Mouse (Mus musculus) 416B (cell line): ENCODE data around the gene Cdk2.

Experiments used
- DNase-seq: peaks from one replicate; pipeline ENCODE4 v3.0.0; 2011; ENCODE audit warnings: low read depth

Gene Cdk2

GRCm38 (mm10) chr10:128702328-128703007 lies 2.4 kb downstream of the Cdk2 start:
- DNase-seq, result no peak

GRCm38 (mm10) chr10:128700712-128701111 lies 4.1 kb downstream of the Cdk2 start:
- no peak for DNase-seq

- no peak for DNase-seq
Observed at GRCm38 (mm10) chr10:128699611-128700010, 5.2 kb downstream of the Cdk2 start.

DNA sequence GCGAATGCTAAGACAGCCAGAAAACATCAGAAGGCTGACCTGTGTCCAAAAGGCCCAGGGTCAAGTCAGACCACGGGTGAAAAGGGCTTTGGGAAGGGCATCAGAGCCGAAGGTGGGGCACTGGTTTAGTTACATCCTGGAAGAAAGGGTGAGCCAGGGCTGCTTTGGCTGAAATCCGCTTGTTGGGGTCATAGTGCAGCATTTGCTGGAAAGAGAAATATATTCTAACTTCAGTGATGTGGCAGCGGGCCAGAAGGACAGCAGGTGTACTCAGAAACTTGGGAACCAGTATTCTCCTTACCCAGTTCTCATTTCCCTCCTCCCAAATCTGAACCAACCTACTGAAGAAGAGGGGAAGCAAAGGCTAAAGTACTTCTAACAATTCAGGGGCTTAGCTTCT lies 5.8 kb downstream of the Cdk2 start:
- no peak for DNase-seq

GRCm38 (mm10) chr10:128697072-128697725 lies 7.6 kb downstream of the Cdk2 start:
- no peak for DNase-seq

GRCm38 (mm10) chr10:128695992-128696807 lies 8.6 kb downstream of the Cdk2 start, which contains the start of gene Rab5b:
Rab5b (minus strand) TSS chr10:128696264.
- peak; percentile 100 for DNase-seq

GRCm38 (mm10) chr10:128695411-128695991 lies 9.3 kb downstream of the Cdk2 start:
- peak; percentile 42 for DNase-seq

DNA sequence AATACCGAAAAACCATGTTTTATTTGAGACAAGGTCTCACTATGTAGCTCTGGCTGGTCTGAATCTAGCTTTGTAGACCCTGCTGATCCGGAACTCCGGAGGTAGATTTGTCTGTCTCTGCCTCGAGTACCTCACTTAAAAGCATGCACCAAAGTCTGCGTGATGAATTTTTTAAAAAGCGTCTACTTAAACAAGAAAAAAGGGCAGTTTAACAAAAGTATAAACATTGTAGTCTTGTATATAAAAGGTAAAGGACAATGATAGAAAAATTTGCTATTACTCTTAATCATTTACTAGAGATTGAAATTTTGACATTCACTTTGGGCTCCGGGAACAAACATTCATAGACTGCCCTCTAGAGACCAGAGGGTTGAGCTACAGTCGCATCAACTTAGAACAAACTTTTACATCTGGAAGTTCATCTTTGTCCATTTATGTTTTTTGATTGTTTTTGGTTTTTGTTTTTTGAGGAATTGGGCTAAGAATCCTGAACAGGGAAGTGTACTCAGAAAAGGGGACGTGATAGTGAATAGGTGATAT lies 30.3 kb downstream of the Cdk2 start:
- DNase-seq, result peak; percentile 72

GRCm38 (mm10) chr10:128673763-128674468 lies 30.9 kb downstream of the Cdk2 start, which contains the start of gene Suox:
Suox (minus strand) TSS chr10:128674073.
- peak; percentile 79 for DNase-seq

DNA sequence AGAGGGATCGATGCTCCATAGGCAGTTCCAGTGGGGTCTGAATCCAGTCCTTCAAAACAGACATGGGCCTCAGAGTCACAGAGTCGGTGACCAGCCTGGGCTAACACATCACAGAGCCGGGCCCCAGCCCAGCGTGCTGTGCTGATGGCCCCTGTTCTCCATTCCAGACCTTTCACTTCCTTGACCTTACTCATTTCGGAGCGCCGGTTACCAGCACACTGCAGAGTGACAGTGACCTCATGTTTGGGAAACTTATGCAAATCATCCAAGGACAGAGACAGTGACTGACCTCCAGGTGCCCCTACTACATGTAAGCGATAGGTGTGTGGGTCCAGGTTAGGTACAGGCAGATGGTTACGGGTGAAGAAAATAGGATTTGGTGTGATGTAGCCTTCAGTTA lies 33.7 kb downstream of the Cdk2 start:
- DNase-seq, result no peak

GRCm38 (mm10) chr10:128668790-128669672 lies 35.8 kb downstream of the Cdk2 start:
- DNase-seq, result no peak

- no peak for DNase-seq
Observed at GRCm38 (mm10) chr10:128665806-128666205, 39.0 kb downstream of the Cdk2 start.

DNA sequence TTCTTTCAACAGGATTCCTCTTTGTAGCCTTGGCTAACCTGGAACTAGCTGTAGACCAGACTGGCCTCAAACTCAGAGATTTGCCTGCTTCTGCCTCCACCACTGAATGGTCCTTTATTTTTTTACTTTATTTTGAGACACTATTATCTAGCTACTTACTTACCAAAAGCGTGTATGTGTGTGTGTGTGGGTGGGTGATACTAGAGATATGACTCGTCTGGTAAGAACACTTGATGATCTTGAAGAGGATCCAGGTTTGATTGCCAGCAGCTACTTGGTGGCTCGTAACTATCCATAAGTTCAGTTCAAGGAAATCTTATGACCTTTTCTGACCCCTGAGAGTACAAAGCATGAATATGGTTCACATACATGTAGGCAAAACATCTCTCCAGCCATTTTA lies 39.5 kb downstream of the Cdk2 start:
- DNase-seq, result no peak

GRCm38 (mm10) chr10:128664808-128665207 lies 40.0 kb downstream of the Cdk2 start:
- no peak for DNase-seq

- DNase-seq, result peak; percentile 95
Observed at GRCm38 (mm10) chr10:128663441-128664220, 41.2 kb downstream of the Cdk2 start.

DNA sequence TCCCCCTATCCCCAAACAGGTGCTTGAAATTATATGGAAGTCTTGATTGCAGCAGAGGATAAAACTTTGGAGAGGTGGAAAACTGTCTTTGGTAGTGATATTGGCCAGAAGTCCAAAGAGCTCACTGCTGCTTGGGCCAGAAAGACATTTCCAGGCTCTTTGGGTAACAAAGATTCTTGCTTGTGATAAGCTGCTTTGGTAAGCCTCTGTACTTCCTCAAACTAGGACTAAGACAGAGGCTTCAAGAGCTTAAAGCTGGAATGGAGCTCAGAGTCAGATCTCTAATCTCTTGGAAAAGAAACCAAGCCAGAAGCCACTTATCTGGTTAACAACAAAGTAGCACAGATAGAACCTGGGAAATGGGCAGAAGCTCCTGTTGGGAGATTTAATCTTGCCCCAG lies 42.4 kb downstream of the Cdk2 start:
- peak; percentile 54 for DNase-seq

- no peak for DNase-seq
Observed at GRCm38 (mm10) chr10:128659490-128659889, 45.3 kb downstream of the Cdk2 start.

DNA sequence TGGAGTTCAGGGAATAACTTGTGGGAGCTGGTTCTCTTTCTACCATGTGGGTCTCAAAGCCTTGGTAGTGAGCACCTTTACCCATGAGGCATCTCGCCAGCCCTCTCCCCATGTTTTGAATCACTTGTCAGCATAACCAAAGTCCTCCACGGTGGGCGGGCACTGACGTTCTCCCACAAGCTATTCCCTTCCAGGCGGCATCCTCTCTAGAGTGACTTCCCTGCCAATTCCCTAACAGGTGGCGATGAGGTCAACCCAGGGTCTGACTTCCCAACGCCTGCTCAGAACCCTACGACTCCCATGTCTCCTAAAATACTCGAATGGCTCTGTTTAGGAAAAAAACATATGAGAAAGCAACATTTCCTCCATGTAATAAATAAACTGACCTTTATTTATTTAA lies 47.0 kb downstream of the Cdk2 start:
- no peak for DNase-seq

GRCm38 (mm10) chr10:128656731-128657130 lies 48.1 kb downstream of the Cdk2 start:
- no peak for DNase-seq

DNA sequence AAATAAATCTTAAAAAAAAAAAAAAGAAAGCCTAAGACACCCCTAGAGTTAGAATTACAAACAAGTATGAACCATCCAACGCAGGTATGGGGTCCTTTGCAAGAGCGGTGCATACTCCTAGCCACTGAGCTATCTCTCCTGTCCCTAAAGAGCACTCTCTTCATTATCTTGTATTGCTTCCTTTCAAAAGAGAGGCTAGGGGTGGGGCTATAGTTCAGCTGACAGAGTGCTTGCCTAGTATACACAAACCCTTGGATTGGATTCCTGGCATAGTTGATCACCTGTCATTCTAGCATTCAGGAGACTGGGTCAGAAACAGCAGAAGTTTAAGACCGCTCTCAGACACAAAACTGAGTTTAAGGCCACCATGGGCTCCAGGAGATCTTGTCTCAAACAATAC lies 49.6 kb downstream of the Cdk2 start:
- DNase-seq, result no peak
